Mouse (Mus musculus): ENCODE results near the gene Eea1. TPM values are rescaled to one million over a fixed set of nuclear protein-coding genes. Genes with fewer than 3 reads are reported as not detected.
"Not testable (repeated sequence)": the region's sequence is repeated elsewhere in the genome, so short reads cannot be mapped to it uniquely, and the experiment has no call there.

Eea1 gene
- total RNA-seq (2022), result 10 to 100 TPM; 30.4 to 36.9 (median 30.9) TPM

- DNase-seq (ENCODE audit: low spot score), result peak; percentile 85
Observed at GRCm38 (mm10) chr10:95940046-95940900, at the start of gene Eea1. Eea1 (plus strand) TSS chr10:95940650.

GRCm38 (mm10) chr10:95891214-95891960 lies 49.1 kb upstream of the Eea1 start:
- DNase-seq (ENCODE audit: low spot score), result no peak

- DNase-seq (ENCODE audit: low spot score), result no peak
Observed at GRCm38 (mm10) chr10:95892132-95892531, 48.3 kb upstream of the Eea1 start.

- DNase-seq (ENCODE audit: low spot score), result no peak
Observed at GRCm38 (mm10) chr10:95893291-95893932, 47.0 kb upstream of the Eea1 start.

GRCm38 (mm10) chr10:95894036-95894855 lies 46.2 kb upstream of the Eea1 start:
- no peak for DNase-seq (ENCODE audit: low spot score)

- DNase-seq (ENCODE audit: low spot score), result peak; percentile 62
Observed at GRCm38 (mm10) chr10:95894856-95895386, 45.5 kb upstream of the Eea1 start.

- peak; percentile 21 for DNase-seq (ENCODE audit: low spot score)
Observed at GRCm38 (mm10) chr10:95898471-95899154, 41.8 kb upstream of the Eea1 start.

GRCm38 (mm10) chr10:95904668-95905067 lies 35.8 kb upstream of the Eea1 start:
- DNase-seq (ENCODE audit: low spot score), result no peak

- DNase-seq (ENCODE audit: low spot score), result no peak
Observed at GRCm38 (mm10) chr10:95909246-95909909, 31.1 kb upstream of the Eea1 start.

GRCm38 (mm10) chr10:95911016-95911415 lies 29.4 kb upstream of the Eea1 start:
- DNase-seq (ENCODE audit: low spot score), result no peak

- no peak for DNase-seq (ENCODE audit: low spot score)
Observed at GRCm38 (mm10) chr10:95914434-95915174, 25.8 kb upstream of the Eea1 start.

- no peak for DNase-seq (ENCODE audit: low spot score)
Observed at GRCm38 (mm10) chr10:95918716-95919115, 21.7 kb upstream of the Eea1 start.

- DNase-seq (ENCODE audit: low spot score), result no peak
Observed at GRCm38 (mm10) chr10:95923263-95924217, 16.9 kb upstream of the Eea1 start.

GRCm38 (mm10) chr10:95933631-95934030 lies 6.8 kb upstream of the Eea1 start:
- not testable (repeated sequence) for DNase-seq (ENCODE audit: low spot score)

- DNase-seq (ENCODE audit: low spot score), result peak; percentile 16
Observed at GRCm38 (mm10) chr10:95940901-95941767, 684 bp downstream of the Eea1 start.

- DNase-seq (ENCODE audit: low spot score), result peak; percentile 13
Observed at GRCm38 (mm10) chr10:95941768-95942425, 1.4 kb downstream of the Eea1 start.
